Mouse (Mus musculus): Measurements from ENCODE around the gene Spen. TPM values are rescaled to one million over a fixed set of nuclear protein-coding genes. Genes with fewer than 3 reads are reported as not detected.

The Spen gene
- total and polyA plus RNA-seq, 2 experiments from 2014 or later, result 13.0 to 17.4 TPM

DNA sequence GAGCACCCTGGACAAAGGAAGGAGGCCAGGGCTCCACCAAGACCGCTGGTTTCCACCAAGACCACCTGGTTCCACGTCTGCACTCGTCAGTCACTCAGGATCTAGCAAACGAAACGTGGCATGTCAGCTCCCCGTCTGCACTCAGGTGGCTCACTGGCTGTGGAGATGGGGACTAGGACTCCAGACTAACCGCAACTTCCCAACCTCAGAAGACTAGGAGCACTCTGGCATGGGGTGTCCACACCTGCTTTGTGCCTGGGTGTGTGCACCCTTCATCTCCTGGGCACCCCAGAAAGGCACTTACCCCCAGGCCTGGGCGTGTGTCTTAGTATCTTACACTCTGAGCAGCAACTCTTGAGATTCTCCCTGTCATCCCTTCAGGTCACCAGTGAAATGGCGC is 78.6 kb downstream of the Spen start:
- Histone ChIP-seq H3K4me1 (ENCODE audit: insufficient read depth, low read length) (no peaks in the 10 kb centered on the region; the same call in 1 of the 2 replicates), H3K36me3 (ENCODE audit: insufficient read depth, low read length) (peaks cover 22% of the 10 kb centered on the region), H3K27ac (no peak overlapping the region), H3K9me3 (ENCODE audit: low read length) (no peaks in the 10 kb centered on the region), H3K4me2 (ENCODE audit: low read depth, low read length) (no peak overlapping the region), H3K27me3 (ENCODE audit: insufficient read depth, low read length) (no peaks in the 10 kb centered on the region), H3K9ac (replicated peaks; ENCODE audit: low read length) (no peak overlapping the region), H3K4me3 (ENCODE audit: low read length) (no peak overlapping the region)
- DNase-seq (ENCODE audit: low spot score) (no peak), ATAC-seq (no peak)
- no peak for TF ChIP-seq CTCF (IDR thresholded peaks at IDR 0.05; ENCODE audit: low read depth)
- 87% methylated on average over 9 of the region's 9 CpGs for WGBS

DNA sequence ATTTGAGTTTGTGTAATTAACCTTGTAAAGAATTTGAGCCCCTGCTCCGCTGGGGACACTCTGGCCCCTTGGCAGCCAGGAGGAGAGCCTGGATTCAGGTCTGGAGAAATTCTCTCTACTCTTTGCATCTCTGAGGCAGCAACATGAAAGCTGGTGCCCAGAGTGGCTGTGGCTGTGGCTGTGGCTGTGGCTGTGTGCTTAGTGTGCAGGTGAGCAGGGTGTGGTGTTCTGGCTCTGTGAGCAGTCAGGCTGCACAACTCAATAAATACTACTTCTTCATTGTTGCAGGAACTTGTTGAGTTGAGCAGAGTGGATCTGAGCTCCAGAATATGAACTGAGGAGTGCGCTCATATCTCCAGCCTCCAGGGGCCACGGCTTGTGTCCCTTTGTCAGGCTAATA is 79.5 kb downstream of the Spen start:
- Histone ChIP-seq H3K4me2 (ENCODE audit: low read depth, low read length) (no peak overlapping the region), H3K36me3 (ENCODE audit: insufficient read depth, low read length) (peaks cover 14% of the 10 kb centered on the region; the same call in 1 of the 2 replicates), H3K4me1 (ENCODE audit: insufficient read depth, low read length) (no peaks in the 10 kb centered on the region; the same call in 1 of the 2 replicates), H3K4me3 (ENCODE audit: low read length) (no peak overlapping the region), H3K9me3 (ENCODE audit: low read length) (no peaks in the 10 kb centered on the region), H3K27ac (no peak overlapping the region), H3K27me3 (ENCODE audit: insufficient read depth, low read length) (no peaks in the 10 kb centered on the region), H3K9ac (replicated peaks; ENCODE audit: low read length) (no peak overlapping the region)
- no peak for TF ChIP-seq CTCF (IDR thresholded peaks at IDR 0.05; ENCODE audit: low read depth)
- 60% methylated on average over 3 of the region's 3 CpGs for WGBS
- no peak for ATAC-seq
- DNase-seq (ENCODE audit: low spot score), result no peak

DNA sequence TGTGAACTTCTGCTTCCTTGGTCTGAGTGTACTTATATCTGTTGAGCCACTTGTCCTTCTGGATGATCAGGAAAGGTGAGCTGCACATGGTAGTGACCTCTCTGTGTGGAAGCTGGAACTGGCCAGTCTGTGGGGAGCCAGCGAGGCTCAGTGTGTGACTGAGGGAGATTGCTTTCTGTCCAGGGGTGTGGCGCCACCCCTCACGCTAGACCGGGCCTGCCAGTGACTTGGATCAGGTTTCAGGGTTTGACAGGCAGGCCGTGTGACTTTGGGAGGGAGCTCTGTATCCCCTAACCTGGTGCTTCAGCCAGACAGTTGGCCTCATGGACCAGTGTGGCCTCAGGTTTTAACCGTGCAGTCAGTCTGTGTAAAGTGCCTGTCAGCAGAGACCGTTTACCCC is 80.2 kb downstream of the Spen start:
- no peak overlapping the region for H3K27ac ChIP-seq
- no peaks in the 10 kb centered on the region for H3K9me3 ChIP-seq (ENCODE audit: low read length)
- no peak overlapping the region for H3K4me3 ChIP-seq (ENCODE audit: low read length)
- H3K4me1 ChIP-seq (ENCODE audit: insufficient read depth, low read length), result no peaks in the 10 kb centered on the region; the same call in 1 of the 2 replicates
- no peak overlapping the region for H3K4me2 ChIP-seq (ENCODE audit: low read depth, low read length)
- TF ChIP-seq CTCF (IDR thresholded peaks at IDR 0.05; ENCODE audit: low read depth), result no peak
- ATAC-seq (no peak), DNase-seq (ENCODE audit: low spot score) (no peak)
- peaks cover 8% of the 10 kb centered on the region; the same call in 1 of the 2 replicates for H3K36me3 ChIP-seq (ENCODE audit: insufficient read depth, low read length)
- no peak overlapping the region for H3K9ac ChIP-seq (replicated peaks; ENCODE audit: low read length)
- WGBS, result 10% methylated on average over 7 of the region's 7 CpGs
- H3K27me3 ChIP-seq (ENCODE audit: insufficient read depth, low read length), result no peaks in the 10 kb centered on the region

DNA sequence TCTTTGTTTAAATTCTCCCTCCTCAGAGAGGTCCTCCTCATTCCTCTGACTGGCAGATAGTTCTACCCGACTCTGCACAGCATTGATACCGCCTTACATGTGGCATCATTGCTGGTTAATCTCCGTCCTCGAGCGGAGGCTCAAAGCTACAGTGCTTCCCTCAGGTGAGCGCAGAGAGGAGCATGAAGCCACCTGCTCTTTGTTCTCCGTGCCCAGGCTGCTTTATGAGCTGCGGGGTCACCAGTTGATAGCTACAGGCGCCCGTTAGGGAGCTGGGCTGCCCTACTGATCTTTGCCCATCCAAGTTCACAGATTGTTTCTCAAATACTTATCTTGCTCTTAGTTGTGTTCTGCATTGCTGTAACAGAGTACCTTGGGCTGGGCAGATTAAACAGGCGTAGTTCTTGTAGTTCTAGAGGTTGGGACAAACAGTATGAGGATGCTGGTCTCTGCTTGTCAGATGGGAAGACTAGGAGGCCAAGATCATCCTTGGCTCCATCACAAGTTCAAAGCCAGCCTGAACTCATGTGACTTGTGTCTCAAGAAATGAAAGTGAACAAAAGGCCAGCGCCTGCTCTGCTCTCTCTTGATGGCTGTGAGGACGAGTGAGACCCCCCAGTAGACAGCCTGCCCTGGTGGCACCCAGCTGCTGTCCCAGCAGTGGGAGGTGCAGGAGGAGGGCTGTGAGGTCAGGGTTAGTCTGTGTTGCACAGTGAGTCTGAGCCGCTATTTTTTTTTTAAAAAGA is 82.0 kb downstream of the Spen start:
- DNase-seq (ENCODE audit: low spot score) (no peak), ATAC-seq (no peak)
- Histone ChIP-seq H3K9me3 (ENCODE audit: low read length) (no peaks in the 10 kb centered on the region), H3K27me3 (ENCODE audit: insufficient read depth, low read length) (no peaks in the 10 kb centered on the region), H3K36me3 (ENCODE audit: insufficient read depth, low read length) (peaks cover 4% of the 10 kb centered on the region; the same call in 1 of the 2 replicates), H3K27ac (no peak overlapping the region), H3K4me3 (ENCODE audit: low read length) (no peak overlapping the region), H3K4me1 (ENCODE audit: insufficient read depth, low read length) (no peaks in the 10 kb centered on the region; the same call in 1 of the 2 replicates), H3K9ac (replicated peaks; ENCODE audit: low read length) (no peak overlapping the region), H3K4me2 (ENCODE audit: low read depth, low read length) (no peak overlapping the region)
- TF ChIP-seq CTCF (IDR thresholded peaks at IDR 0.05; ENCODE audit: low read depth), result no peak
- WGBS, result 90% methylated on average over 14 of the region's 14 CpGs

DNA sequence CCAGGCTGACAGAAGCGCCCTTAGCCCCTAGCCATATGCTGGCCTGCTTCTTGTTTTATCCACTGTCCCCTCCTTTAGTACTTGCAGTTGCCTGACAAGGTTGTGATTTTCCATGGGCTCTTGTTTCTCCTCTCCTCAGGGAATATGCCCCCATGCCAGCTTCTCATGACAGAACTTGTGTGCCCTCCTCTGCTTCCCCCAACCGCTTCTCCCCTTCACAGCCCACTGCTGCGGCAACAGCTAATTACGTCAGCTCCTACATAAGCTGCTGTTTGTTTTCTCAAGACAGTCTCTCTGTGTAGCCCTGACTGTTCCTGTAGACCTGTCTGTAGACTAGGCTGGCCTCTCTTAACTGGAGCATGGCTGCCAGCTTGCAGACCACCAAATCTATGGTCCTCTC is 82.9 kb downstream of the Spen start:
- no peak overlapping the region for H3K27ac ChIP-seq
- no peak overlapping the region for H3K4me3 ChIP-seq (ENCODE audit: low read length)
- no peak overlapping the region for H3K9ac ChIP-seq (replicated peaks; ENCODE audit: low read length)
- H3K27me3 ChIP-seq (ENCODE audit: insufficient read depth, low read length), result no peaks in the 10 kb centered on the region
- no peaks in the 10 kb centered on the region; the same call in 1 of the 2 replicates for H3K4me1 ChIP-seq (ENCODE audit: insufficient read depth, low read length)
- ATAC-seq (peak; percentile 41), DNase-seq (ENCODE audit: low spot score) (no peak)
- WGBS, result 69% methylated on average over 4 of the region's 4 CpGs
- no peak overlapping the region for H3K4me2 ChIP-seq (ENCODE audit: low read depth, low read length)
- H3K36me3 ChIP-seq (ENCODE audit: insufficient read depth, low read length), result peaks cover 4% of the 10 kb centered on the region; the same call in 1 of the 2 replicates
- H3K9me3 ChIP-seq (ENCODE audit: low read length), result no peaks in the 10 kb centered on the region
- TF ChIP-seq CTCF (IDR thresholded peaks at IDR 0.05; ENCODE audit: low read depth), result no peak

DNA sequence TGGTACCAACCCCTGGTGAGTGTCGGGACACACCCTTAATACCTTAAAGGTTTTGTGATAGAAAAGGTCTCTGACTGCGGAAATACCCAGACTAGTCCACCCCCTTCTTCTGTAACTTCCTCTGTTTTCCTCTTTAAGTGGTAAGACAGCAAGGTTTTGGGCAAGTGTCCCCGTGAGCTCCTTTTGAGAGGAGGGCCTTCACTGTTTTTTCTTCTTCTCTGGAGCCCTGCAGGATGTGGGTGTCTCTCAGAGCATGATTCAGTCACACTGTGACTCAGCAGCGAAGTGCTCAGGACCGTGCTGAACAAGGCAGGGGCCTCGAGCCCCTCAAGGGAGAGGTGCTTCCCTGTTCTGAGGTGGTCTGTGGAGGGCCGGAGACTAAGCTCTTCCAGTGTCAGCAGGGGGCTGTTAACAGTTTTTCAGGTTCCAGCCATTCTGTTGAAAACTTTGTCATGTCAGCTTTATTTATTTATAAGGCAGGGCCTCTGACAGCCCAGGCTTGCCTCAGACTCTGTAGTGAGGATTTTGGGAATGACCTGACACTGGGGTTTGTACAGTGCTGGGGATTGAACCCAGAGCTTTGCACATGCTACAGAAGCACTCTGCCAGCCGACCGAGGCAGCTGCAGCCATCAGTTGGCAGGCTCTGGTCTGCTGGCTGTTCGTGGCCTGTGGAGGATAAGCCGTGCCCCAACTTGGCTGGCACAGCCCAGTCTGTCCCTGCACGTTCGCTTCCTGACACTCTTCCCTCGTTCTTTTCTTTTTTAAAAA is 83.6 kb downstream of the Spen start:
- Histone ChIP-seq H3K27ac (peak overlapping the region; percentile 42; the same call in 1 of the 2 replicates), H3K9ac (replicated peaks; ENCODE audit: low read length) (no peak overlapping the region), H3K27me3 (ENCODE audit: insufficient read depth, low read length) (no peaks in the 10 kb centered on the region), H3K4me3 (ENCODE audit: low read length) (no peak overlapping the region), H3K4me2 (ENCODE audit: low read depth, low read length) (no peak overlapping the region), H3K36me3 (ENCODE audit: insufficient read depth, low read length) (peaks cover 4% of the 10 kb centered on the region; the same call in 1 of the 2 replicates), H3K4me1 (ENCODE audit: insufficient read depth, low read length) (no peaks in the 10 kb centered on the region; the same call in 1 of the 2 replicates), H3K9me3 (ENCODE audit: low read length) (no peaks in the 10 kb centered on the region)
- ATAC-seq, result peak; percentile 35; the same call in 1 of the 2 replicates
- 69% methylated on average over 14 of the region's 14 CpGs for WGBS
- no peak for TF ChIP-seq CTCF (IDR thresholded peaks at IDR 0.05; ENCODE audit: low read depth)
- no peak for DNase-seq (ENCODE audit: low spot score)

Data from hindbrain, postnatal 0 days (tissue).